Mouse (Mus musculus): Measurements from ENCODE around the gene Tmem270.

DNA sequence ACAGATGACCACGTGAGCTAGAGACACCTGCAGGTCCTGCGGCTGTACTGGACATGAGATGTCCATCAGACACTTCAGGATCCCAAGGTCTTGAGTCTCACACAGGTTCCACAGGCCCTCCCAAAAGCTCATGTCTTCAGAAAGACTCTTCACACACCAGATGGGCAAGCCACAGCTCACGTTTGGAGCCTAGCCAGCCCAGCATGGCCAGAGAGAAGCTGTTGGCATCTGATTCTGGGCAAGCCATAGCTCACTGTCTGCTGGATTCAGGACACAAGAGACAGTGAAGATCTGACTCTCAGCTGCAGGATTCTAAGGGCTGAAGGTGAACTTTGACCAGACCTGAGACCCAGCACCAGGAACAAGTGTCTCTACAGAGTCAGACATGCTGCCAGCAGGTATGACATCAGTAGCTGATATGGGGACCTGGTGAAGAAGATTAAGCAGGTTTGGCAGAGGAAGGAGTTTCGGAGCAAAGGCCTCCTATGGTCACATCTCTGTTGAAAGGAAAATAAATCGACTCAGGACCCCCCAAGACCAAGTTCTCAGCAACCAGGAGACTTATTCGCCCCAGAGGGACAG lies 13.7 kb upstream of the Tmem270 start:
- TF ChIP-seq POLR2A (IDR thresholded peaks at IDR 0.05; ENCODE audit: borderline replicate concordance, low read depth, low read length) (no peak), CTCF (IDR thresholded peaks at IDR 0.05; ENCODE audit: low read depth, low read length) (no peak)
